Mouse (Mus musculus) liver, postnatal 0 days (tissue): ENCODE measurements at regions not wholly inside any gene's neighbourhood (a gene's known extent, or its start where the extent isn't known, plus 50 kb on each side); places are given as distances from the start of the nearest gene placed in this dataset.

Experiments used
- CTCF ChIP-seq: sonication (generic); IDR thresholded peaks from 2 replicates; pipeline ENCODE4 v1.5.1; 2016; ENCODE audit warnings: antibody characterized with exemption, low read depth
- EP300 ChIP-seq: IDR thresholded peaks from 2 replicates; pipeline ENCODE4 v1.6.1; 2016; ENCODE audit warnings: antibody characterized with exemption, low read depth, mild to moderate bottlenecking

GRCm38 (mm10) chr13:101481551-101482184 lies 286.3 kb downstream of the Pik3r1 start:
- TF ChIP-seq EP300: no peak
- no peak for TF ChIP-seq CTCF
